In the genomic region with DNA sequence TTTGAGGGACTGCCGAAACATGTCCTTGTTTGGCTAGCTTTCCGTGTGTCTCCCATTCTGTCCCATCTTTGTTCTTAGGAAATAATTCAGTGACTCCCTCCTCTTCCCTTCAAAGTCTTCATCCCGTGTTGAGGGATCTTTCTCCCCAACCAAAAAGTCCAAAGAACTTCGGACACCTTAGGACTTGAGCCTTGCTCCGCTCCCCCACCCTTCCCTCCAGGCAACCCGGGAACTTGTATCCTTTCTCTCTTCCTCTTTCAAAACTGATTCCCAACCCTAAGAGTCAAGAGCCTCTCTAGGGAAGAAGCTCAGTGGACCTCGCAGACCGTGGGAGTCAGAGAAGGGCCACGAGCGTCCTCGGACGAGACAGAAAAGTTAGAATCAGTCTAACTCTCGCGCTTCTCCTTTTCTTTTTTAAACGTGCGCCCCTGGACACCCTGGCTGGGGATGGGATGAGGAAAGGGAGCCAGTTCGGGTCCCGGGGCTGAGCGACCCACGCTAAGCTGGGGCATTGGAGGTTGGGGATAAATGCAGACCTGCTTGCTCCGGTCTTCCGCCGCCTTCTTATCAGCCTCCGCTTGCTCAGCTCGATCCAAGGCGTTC, we compare ENCODE assay signal across 8 mouse cellular contexts. TPM values are rescaled to one million over a fixed set of nuclear protein-coding genes. Genes with fewer than 3 reads are reported as not detected.
DNase-seq lines count a peak whose midpoint lies in the region; ATAC-seq and TF ChIP-seq lines count a peak whose summit lies in the region.

No protein-coding gene starts in this region.

- no peak for DNase-seq in lung, adult 2 months
- no peak for DNase-seq in lung, postnatal 10 days
- no peak for DNase-seq in embryonic facial prominence, embryonic 14.5 days (ENCODE audit: low spot score)
- no peak for DNase-seq in ovary, postnatal 10 days (ENCODE audit: low spot score)
- no peak for DNase-seq in adrenal gland, adult 18-20 months (ENCODE audit: low spot score in 2 of 2)
- DNase-seq in right cerebral cortex, postnatal 36 days (ENCODE audit: low spot score in 2 of 2): no peak

- H3K36me3 ChIP-seq in embryonic facial prominence, embryonic 14.5 days (ENCODE audit: control insufficient read depth, insufficient read depth, low read length): no peaks in the 10 kb centered on the region
- H3K36me3 ChIP-seq in intestine, embryonic 15.5 days: no peaks in the 10 kb centered on the region
- no peaks in the 10 kb centered on the region for H3K36me3 ChIP-seq in neural tube, embryonic 15.5 days

- H3K27me3 ChIP-seq in embryonic facial prominence, embryonic 14.5 days (replicated peaks; ENCODE audit: control insufficient read depth, insufficient read depth, low read length): no peaks in the 10 kb centered on the region
- H3K27me3 ChIP-seq in intestine, embryonic 15.5 days (replicated peaks): no peaks in the 10 kb centered on the region
- H3K27me3 ChIP-seq in neural tube, embryonic 15.5 days (replicated peaks): peaks cover 45% of the 10 kb centered on the region

- no peak for ATAC-seq in embryonic facial prominence, embryonic 14.5 days (ENCODE audit: low read depth)
- ATAC-seq in intestine, embryonic 15.5 days: peak; percentile 11
- no peak for ATAC-seq in neural tube, embryonic 15.5 days (ENCODE audit: low FRiP score)

- TF ChIP-seq CTCF in lung, adult 2 months (IDR thresholded peaks at IDR 0.05; ENCODE audit: insufficient read depth, low read length): no peak

- H3K9ac ChIP-seq in embryonic facial prominence, embryonic 14.5 days (ENCODE audit: low read depth, low read length): peak overlapping the region; percentile 82
- H3K9ac ChIP-seq in intestine, embryonic 15.5 days: peak overlapping the region; percentile 74
- H3K9ac ChIP-seq in neural tube, embryonic 15.5 days (replicated peaks): peak overlapping the region; percentile 58

- peak overlapping the region; percentile 83 for H3K4me2 ChIP-seq in embryonic facial prominence, embryonic 14.5 days (ENCODE audit: low read depth, low read length)
- H3K4me2 ChIP-seq in intestine, embryonic 15.5 days (replicated peaks): peak overlapping the region; percentile 90
- H3K4me2 ChIP-seq in neural tube, embryonic 15.5 days: peak overlapping the region; percentile 95

- peak overlapping the region; percentile 86 for H3K27ac ChIP-seq in embryonic facial prominence, embryonic 14.5 days (replicated peaks; ENCODE audit: low read depth, low read length)
- peak overlapping the region; percentile 95 for H3K27ac ChIP-seq in intestine, embryonic 15.5 days
- peak overlapping the region; percentile 19; the same call in 1 of the 2 replicates for H3K27ac ChIP-seq in neural tube, embryonic 15.5 days (replicated peaks)

- 1% methylated on average over 26 of the region's 26 CpGs for WGBS in lung, adult 2 months
- 0% methylated on average over 26 of the region's 26 CpGs for WGBS in embryonic facial prominence, embryonic 14.5 days
- WGBS in intestine, embryonic 15.5 days: under 1% methylated on average over 26 of the region's 26 CpGs
- under 1% methylated on average over 26 of the region's 26 CpGs for WGBS in neural tube, embryonic 15.5 days

- H3K9me3 ChIP-seq in embryonic facial prominence, embryonic 14.5 days (ENCODE audit: control insufficient read depth, low read length): no peaks in the 10 kb centered on the region
- H3K9me3 ChIP-seq in intestine, embryonic 15.5 days: no peaks in the 10 kb centered on the region
- H3K9me3 ChIP-seq in neural tube, embryonic 15.5 days (replicated peaks): no peaks in the 10 kb centered on the region

- H3K4me1 ChIP-seq in lung, adult 2 months (ENCODE audit: control insufficient read depth, insufficient read depth, low read length): peaks cover 2% of the 10 kb centered on the region; the same call in 1 of the 2 replicates
- no peaks in the 10 kb centered on the region for H3K4me1 ChIP-seq in embryonic facial prominence, embryonic 14.5 days (ENCODE audit: control insufficient read depth, insufficient read depth, low read length)
- peaks cover 29% of the 10 kb centered on the region for H3K4me1 ChIP-seq in intestine, embryonic 15.5 days (replicated peaks)
- peaks cover 45% of the 10 kb centered on the region for H3K4me1 ChIP-seq in neural tube, embryonic 15.5 days

- TF ChIP-seq POLR2A in lung, adult 2 months (IDR thresholded peaks at IDR 0.05; ENCODE audit: borderline replicate concordance, extremely low read depth, low read depth, low read length): no peak

- H3K4me3 ChIP-seq in lung, adult 2 months (replicated peaks; ENCODE audit: extremely low read depth, low read depth, low read length): peak overlapping the region; percentile 67
- H3K4me3 ChIP-seq in embryonic facial prominence, embryonic 14.5 days (ENCODE audit: low read depth, low read length): peak overlapping the region; percentile 73
- peak overlapping the region; percentile 62 for H3K4me3 ChIP-seq in intestine, embryonic 15.5 days (replicated peaks)
- peak overlapping the region; percentile 52 for H3K4me3 ChIP-seq in neural tube, embryonic 15.5 days (replicated peaks)

RNA-seq across cellular contexts. Expression of a gene that starts 0.6 kb away (rescaled TPM):
- 168 and 359 TPM in 2 replicates for polyA plus RNA-seq in lung, adult 2 months (2012; rRNA removed)
- 985 and 1,264 TPM in 2 replicates for polyA plus RNA-seq in embryonic facial prominence, embryonic 14.5 days (2014; fragmentation: Nextera tagmentation; extraction: Ambion mirVana)
- polyA plus RNA-seq in intestine, embryonic 15.5 days (2015; fragmentation: Nextera tagmentation; extraction: Ambion mirVana): 994 and 1,099 TPM in 2 replicates
- 230 and 300 TPM in 2 replicates for polyA plus RNA-seq in neural tube, embryonic 15.5 days (2015; fragmentation: Nextera tagmentation; extraction: Ambion mirVana)
- total RNA-seq in adrenal gland, adult 18-20 months (2021): 100 to 1,000 TPM; 158 to 306 TPM

Comparison
In these comparisons a context has a peak if more than half of its experiments do, and no peak if none do; other contexts are left out.
1. H3K27ac ChIP-seq: peak in every context shown above with its lines; median percentile 95 in intestine, embryonic 15.5 days; 86 in embryonic facial prominence, embryonic 14.5 days; 19 in neural tube, embryonic 15.5 days.